Mouse (Mus musculus) CD4-positive, CD25-positive, alpha-beta regulatory T cell, adult 9 weeks (primary cell): ENCODE measurements around the gene Pde8b. TPM values are rescaled to one million over a fixed set of nuclear protein-coding genes. Genes with fewer than 3 reads are reported as not detected.

Experiments
- polyA plus RNA-seq: library from polyadenylated mRNA; unstranded; fragments of 100-300 nt; shearing (Covaris generic); gene quantifications from one replicate; pipeline ENCODE4 v1.2.1, GENCODE M21; 2017

Gene Pde8b
- 0.73 TPM for polyA plus RNA-seq

GRCm38 (mm10) chr13:95249511-95250456 is at the start of gene Pde8b:
Gene Pde8b, minus strand, starts transcription at chr13:95250336.

GRCm38 (mm10) chr13:94976219-94977186 is 273.6 kb downstream of the Pde8b start, which contains the start of gene Wdr41:
Gene Wdr41, plus strand, starts transcription at chr13:94976344.

Other genes starting within 250 kb of the Pde8b start
- 1.6 TPM for gene Zbed3, start 73.3 kb upstream of the Pde8b start, polyA plus RNA-seq
- gene Aggf1, start 125.0 kb upstream of the Pde8b start, polyA plus RNA-seq, result 4.6 TPM
- gene Crhbp, start 194.6 kb upstream of the Pde8b start, polyA plus RNA-seq, result not detected
- not detected for gene S100z, start 228.4 kb upstream of the Pde8b start, polyA plus RNA-seq